Mouse (Mus musculus): ENCODE measurements around the gene Sfxn2. TPM values are rescaled to one million over a fixed set of nuclear protein-coding genes. Genes with fewer than 3 reads are reported as not detected.

Gene Sfxn2
- polyA plus RNA-seq, 2 experiments, result 22.0 to 26.7 TPM

GRCm38 (mm10) chr19:46525691-46526631 lies 47.2 kb upstream of the Sfxn2 start:
- 31% methylated on average over 10 of the region's 10 CpGs for WGBS
- DNase-seq (ENCODE audit: low spot score), result no peak
- H3K27me3 ChIP-seq (ENCODE audit: control insufficient read depth, insufficient read depth, low read length), result no peaks in the 10 kb centered on the region
- ATAC-seq (ENCODE audit: low FRiP score, low read depth), result no peak
- no peak overlapping the region for H3K27ac ChIP-seq (replicated peaks; ENCODE audit: low read depth, low read length)
- TF ChIP-seq POLR2A (IDR thresholded peaks at IDR 0.05; ENCODE audit: borderline replicate concordance, extremely low read depth, insufficient read depth, insufficient read length), result no peak
- H3K9me3 ChIP-seq (ENCODE audit: control insufficient read depth, low read length), result no peaks in the 10 kb centered on the region
- H3K9ac ChIP-seq (ENCODE audit: low read depth, low read length, severe bottlenecking), result no peak overlapping the region
- no peaks in the 10 kb centered on the region for H3K36me3 ChIP-seq (ENCODE audit: control insufficient read depth, insufficient read depth, low read length)
- no peak overlapping the region for H3K4me2 ChIP-seq (replicated peaks; ENCODE audit: low read depth, low read length, severe bottlenecking)
- H3K4me1 ChIP-seq (ENCODE audit: control insufficient read depth, insufficient read depth, low read length), result peaks cover 78% of the 10 kb centered on the region
- no peak overlapping the region for H3K4me3 ChIP-seq (replicated peaks; ENCODE audit: low read length)

GRCm38 (mm10) chr19:46527632-46528528 lies 45.3 kb upstream of the Sfxn2 start:
- no peak overlapping the region for H3K9ac ChIP-seq (ENCODE audit: low read depth, low read length, severe bottlenecking)
- 21% methylated on average over 17 of the region's 17 CpGs for WGBS
- H3K27ac ChIP-seq (replicated peaks; ENCODE audit: low read depth, low read length), result no peak overlapping the region

GRCm38 (mm10) chr19:46528529-46529213 lies 44.5 kb upstream of the Sfxn2 start:
- ATAC-seq (ENCODE audit: low FRiP score, low read depth), result 0 out of 2 replicates have a peak, but pooled peaks have one; percentile 13
- peak overlapping the region; percentile 34 for H3K9ac ChIP-seq (ENCODE audit: low read depth, low read length, severe bottlenecking)
- peak overlapping the region; percentile 58 for H3K27ac ChIP-seq (replicated peaks; ENCODE audit: low read depth, low read length)
- 2% methylated on average over 20 of the region's 20 CpGs for WGBS
- H3K27me3 ChIP-seq (ENCODE audit: control insufficient read depth, insufficient read depth, low read length), result no peaks in the 10 kb centered on the region
- H3K36me3 ChIP-seq (ENCODE audit: control insufficient read depth, insufficient read depth, low read length), result no peaks in the 10 kb centered on the region
- H3K4me3 ChIP-seq (replicated peaks; ENCODE audit: low read length), result peak overlapping the region; percentile 21
- no peak for DNase-seq (ENCODE audit: low spot score)
- peak overlapping the region; percentile 49 for H3K4me2 ChIP-seq (replicated peaks; ENCODE audit: low read depth, low read length, severe bottlenecking)
- H3K9me3 ChIP-seq (ENCODE audit: control insufficient read depth, low read length), result no peaks in the 10 kb centered on the region
- peaks cover 87% of the 10 kb centered on the region for H3K4me1 ChIP-seq (ENCODE audit: control insufficient read depth, insufficient read depth, low read length)
- no peak for TF ChIP-seq POLR2A (IDR thresholded peaks at IDR 0.05; ENCODE audit: borderline replicate concordance, extremely low read depth, insufficient read depth, insufficient read length)

More at GRCm38 (mm10) chr19:46527632-46528528, 45.3 kb upstream of the Sfxn2 start:
- Histone ChIP-seq H3K4me3 (replicated peaks; ENCODE audit: low read length) (peak overlapping the region; percentile 21; the same call in 1 of the 2 replicates), H3K27me3 (ENCODE audit: control insufficient read depth, insufficient read depth, low read length) (no peaks in the 10 kb centered on the region), H3K9me3 (ENCODE audit: control insufficient read depth, low read length) (no peaks in the 10 kb centered on the region), H3K4me1 (ENCODE audit: control insufficient read depth, insufficient read depth, low read length) (peaks cover 91% of the 10 kb centered on the region), H3K4me2 (replicated peaks; ENCODE audit: low read depth, low read length, severe bottlenecking) (peak overlapping the region; percentile 49), H3K36me3 (ENCODE audit: control insufficient read depth, insufficient read depth, low read length) (no peaks in the 10 kb centered on the region)
- DNase-seq (ENCODE audit: low spot score), result no peak
- no peak for ATAC-seq (ENCODE audit: low FRiP score, low read depth)
- no peak for TF ChIP-seq POLR2A (IDR thresholded peaks at IDR 0.05; ENCODE audit: borderline replicate concordance, extremely low read depth, insufficient read depth, insufficient read length)

- H3K9me3 ChIP-seq (ENCODE audit: control insufficient read depth, low read length), result no peaks in the 10 kb centered on the region
- peak overlapping the region; percentile 34 for H3K9ac ChIP-seq (ENCODE audit: low read depth, low read length, severe bottlenecking)
- 13% methylated on average over 13 of the region's 13 CpGs for WGBS
- DNase-seq (ENCODE audit: low spot score) (no peak), ATAC-seq (ENCODE audit: low FRiP score, low read depth) (no peak)
- no peaks in the 10 kb centered on the region for H3K27me3 ChIP-seq (ENCODE audit: control insufficient read depth, insufficient read depth, low read length)
- peaks cover 3% of the 10 kb centered on the region; the same call in 1 of the 2 replicates for H3K36me3 ChIP-seq (ENCODE audit: control insufficient read depth, insufficient read depth, low read length)
- H3K4me3 ChIP-seq (replicated peaks; ENCODE audit: low read length), result no peak overlapping the region
- H3K4me2 ChIP-seq (replicated peaks; ENCODE audit: low read depth, low read length, severe bottlenecking), result peak overlapping the region; percentile 49; the same call in 1 of the 2 replicates
- H3K4me1 ChIP-seq (ENCODE audit: control insufficient read depth, insufficient read depth, low read length), result peaks cover 76% of the 10 kb centered on the region
- peak overlapping the region; percentile 58 for H3K27ac ChIP-seq (replicated peaks; ENCODE audit: low read depth, low read length)
- TF ChIP-seq POLR2A (IDR thresholded peaks at IDR 0.05; ENCODE audit: borderline replicate concordance, extremely low read depth, insufficient read depth, insufficient read length), result no peak
Observed at GRCm38 (mm10) chr19:46529601-46530448, 43.3 kb upstream of the Sfxn2 start.
